Mouse (Mus musculus) CH12.LX (cell line): ENCODE results near the gene Zfp385c. TPM values are rescaled to one million over a fixed set of nuclear protein-coding genes. Genes with fewer than 3 reads are reported as not detected.

Experiments
- DNase-seq: peaks from one replicate; pipeline ENCODE4 v3.0.0-alpha.2; 2013; ENCODE audit errors: extremely low read depth
- H3K27ac ChIP-seq: 2 replicates; pipeline ENCODE4 v1.5.1; 2012; ENCODE audit warnings: low read depth, mild to moderate bottlenecking, control low read depth, moderate library complexity; ENCODE audit not compliant: insufficient read depth
- H3K27me3 ChIP-seq: replicated peaks from 2 replicates; pipeline ENCODE3; 2012; ENCODE audit warnings: inconsistent platforms
- H3K36me3 ChIP-seq, 2 experiments: replicated peaks in 1 of 2; 2 replicates each; pipeline versions ENCODE3 to v1.6.1; 2012; ENCODE audit warnings: inconsistent platforms in 1 of 2, low read length in 1 of 2, mild to moderate bottlenecking in 1 of 2, mixed read lengths in 1 of 2, moderate library complexity in 1 of 2; ENCODE audit not compliant: control insufficient read depth in 1 of 2, insufficient read depth in 1 of 2
- H3K4me1 ChIP-seq, 2 experiments: 2 replicates each; pipeline ENCODE4 v1.6.1; 2012; ENCODE audit warnings: inconsistent platforms in 1 of 2, moderate library complexity in 1 of 2; ENCODE audit not compliant: insufficient read depth in 2 of 2, control insufficient read depth in 1 of 2
- H3K4me2 ChIP-seq: 2 replicates; pipeline ENCODE4 v1.6.1; 2012; ENCODE audit warnings: low read depth, mild to moderate bottlenecking, control low read depth; ENCODE audit not compliant: poor library complexity, insufficient read depth, severe bottlenecking
- H3K4me3 ChIP-seq, 3 experiments: fragments of 150-350 bp in 1 of 3; sonication (generic) in 1 of 3; replicated peaks in 1 of 3; 2 replicates each; pipeline versions ENCODE3 to v1.5.1; 2011 to 2012; ENCODE audit warnings: low read depth in 2 of 3, low read length in 2 of 3, mild to moderate bottlenecking in 2 of 3, moderate library complexity in 2 of 3, control low read depth in 1 of 3, improper control_type of control experiment in 1 of 3, inconsistent platforms in 1 of 3, mixed read lengths in 1 of 3; ENCODE audit not compliant: poor library complexity in 1 of 3
- H3K79me2 ChIP-seq: replicated peaks from 2 replicates; pipeline ENCODE4 v1.6.1; 2012; ENCODE audit warnings: mild to moderate bottlenecking, moderate library complexity; ENCODE audit not compliant: control insufficient read depth, poor library complexity, insufficient read depth, severe bottlenecking; ENCODE audit errors: extremely low read depth
- H3K9ac ChIP-seq: 2 replicates; pipeline ENCODE4 v1.6.1; 2012; ENCODE audit warnings: low read depth, mild to moderate bottlenecking, control low read depth, moderate library complexity; ENCODE audit not compliant: insufficient read depth
- H3K9me3 ChIP-seq: replicated peaks from 2 replicates; pipeline ENCODE3; 2012; ENCODE audit warnings: low read length, inconsistent platforms, mixed read lengths
- BHLHE40 ChIP-seq: IDR thresholded peaks from 2 replicates; pipeline ENCODE4 v1.6.1; 2011; ENCODE audit warnings: mild to moderate bottlenecking, low read depth, low read length, improper control_type of control experiment
- CHD1 ChIP-seq: IDR thresholded peaks from 2 replicates; pipeline ENCODE4 v1.6.1; 2012; ENCODE audit warnings: low read depth, low read length, improper control_type of control experiment, inconsistent platforms
- CTCF ChIP-seq, 2 experiments: IDR thresholded peaks in 1 of 2; conservative IDR thresholded peaks in 1 of 2; 2 replicates each; pipeline ENCODE4 v1.5.1; 2011 to 2012; ENCODE audit warnings: low read depth in 2 of 2, low read length in 2 of 2, improper control_type of control experiment in 1 of 2, inconsistent platforms in 1 of 2, mild to moderate bottlenecking in 1 of 2, moderate library complexity in 1 of 2
- E2F4 ChIP-seq: IDR thresholded peaks from 2 replicates; pipeline ENCODE4 v1.6.1; 2011; ENCODE audit warnings: low read depth, low read length, improper control_type of control experiment; ENCODE audit not compliant: insufficient replicate concordance
- EP300 ChIP-seq: IDR thresholded peaks from 2 replicates; pipeline ENCODE4 v1.6.1; 2011; ENCODE audit warnings: low read length, improper control_type of control experiment
- GABPA ChIP-seq: IDR thresholded peaks from 2 replicates; pipeline ENCODE4 v1.6.1; 2012; ENCODE audit warnings: low read depth, low read length, improper control_type of control experiment, inconsistent platforms; ENCODE audit not compliant: insufficient replicate concordance
- KAT2A ChIP-seq: IDR thresholded peaks from 2 replicates; pipeline ENCODE4 v1.6.1; 2012; ENCODE audit warnings: low read length, improper control_type of control experiment, inconsistent platforms; ENCODE audit not compliant: insufficient replicate concordance
- MAFK ChIP-seq: IDR thresholded peaks from 2 replicates; pipeline ENCODE4 v1.6.1; 2011; ENCODE audit warnings: low read length, improper control_type of control experiment; ENCODE audit not compliant: insufficient replicate concordance
- MAX ChIP-seq: IDR thresholded peaks from 2 replicates; pipeline ENCODE4 v1.6.1; 2011; ENCODE audit warnings: low read length, improper control_type of control experiment
- MEF2A ChIP-seq: IDR thresholded peaks from 2 replicates; pipeline ENCODE4 v1.6.1; 2014; ENCODE audit warnings: low read depth, mild to moderate bottlenecking, inconsistent platforms, low read length, improper control_type of control experiment, borderline replicate concordance
- MXI1 ChIP-seq: IDR thresholded peaks from 2 replicates; pipeline ENCODE4 v1.6.1; 2011; ENCODE audit warnings: mild to moderate bottlenecking, low read depth, low read length, improper control_type of control experiment
- PAX5 ChIP-seq: IDR thresholded peaks from 2 replicates; pipeline ENCODE4 v1.6.1; 2012; ENCODE audit warnings: low read length, inconsistent platforms, mixed read lengths
- POLR2A ChIP-seq: IDR thresholded peaks from 2 replicates; pipeline ENCODE4 v1.6.1; 2011; ENCODE audit warnings: low read depth, mild to moderate bottlenecking, improper control_type of control experiment, low read length
- SIN3A ChIP-seq: IDR thresholded peaks from 2 replicates; pipeline ENCODE4 v1.6.1; 2012; ENCODE audit warnings: low read length, improper control_type of control experiment, inconsistent platforms
- SMC3 ChIP-seq: IDR thresholded peaks from 2 replicates; pipeline ENCODE4 v1.6.1; 2011; ENCODE audit warnings: low read depth, low read length, improper control_type of control experiment
- TBP ChIP-seq: conservative IDR thresholded peaks from 2 replicates; pipeline ENCODE4 v1.6.1; 2011; ENCODE audit warnings: low read depth, low read length, improper control_type of control experiment
- TCF12 ChIP-seq: IDR thresholded peaks from 2 replicates; pipeline ENCODE4 v1.6.1; 2014; ENCODE audit warnings: low read depth, mild to moderate bottlenecking, inconsistent platforms, low read length, improper control_type of control experiment
- USF1 ChIP-seq: IDR thresholded peaks from 2 replicates; pipeline ENCODE4 v1.6.1; 2014; ENCODE audit warnings: low read depth, mild to moderate bottlenecking, inconsistent platforms, low read length, improper control_type of control experiment
- ZC3H11A ChIP-seq: IDR thresholded peaks from 2 replicates; pipeline ENCODE4 v1.6.1; 2012; ENCODE audit warnings: low read depth, mild to moderate bottlenecking, inconsistent platforms, low read length, improper control_type of control experiment
- ZMIZ1 ChIP-seq: IDR thresholded peaks from 2 replicates; pipeline ENCODE4 v1.6.1; 2012; ENCODE audit warnings: low read depth, mild to moderate bottlenecking, inconsistent platforms, low read length, improper control_type of control experiment
- dilution Hi-C: fragments of 300-500 bp; cut with MboI; formaldehyde crosslinking; loops from 2 replicates; pipeline ENCODE4 v1.14.3; 2020; ENCODE audit warnings: low sequenced_read_pairs; ENCODE audit not compliant: extremely low pct_unique_long_range_greater_than_20kb, extremely low pct_ligation_motif_present
- in situ Hi-C: fragments of 300-500 bp; cut with MboI; formaldehyde crosslinking; loops from 3 replicates; pipeline ENCODE4 v1.14.3; 2019; ENCODE audit warnings: low sequenced_read_pairs, low pct_ligation_motif_present, low pct_unique_long_range_greater_than_20kb, mixed read lengths
- polyA plus RNA-seq: library from polyadenylated mRNA; unstranded; fragments of >175 nt; gene quantifications from 2 replicates; pipeline ENCODE4 v1.2.1, GENCODE M21; 2012; ENCODE audit warnings: low read depth; ENCODE audit not compliant: insufficient read length
- total RNA-seq, 2 experiments: library from RNA; depleted of rRNA; stranded (reverse); fragments of 300-350 nt in 1 of 2; fragments of >200 nt in 1 of 2; gene quantifications; 2 replicates each; pipeline ENCODE4 v1.2.3; 2012 to 2014

The Zfp385c gene
- total and polyA plus RNA-seq, 3 experiments = 0.08 to 0.14 TPM; not detected in 1

DNA sequence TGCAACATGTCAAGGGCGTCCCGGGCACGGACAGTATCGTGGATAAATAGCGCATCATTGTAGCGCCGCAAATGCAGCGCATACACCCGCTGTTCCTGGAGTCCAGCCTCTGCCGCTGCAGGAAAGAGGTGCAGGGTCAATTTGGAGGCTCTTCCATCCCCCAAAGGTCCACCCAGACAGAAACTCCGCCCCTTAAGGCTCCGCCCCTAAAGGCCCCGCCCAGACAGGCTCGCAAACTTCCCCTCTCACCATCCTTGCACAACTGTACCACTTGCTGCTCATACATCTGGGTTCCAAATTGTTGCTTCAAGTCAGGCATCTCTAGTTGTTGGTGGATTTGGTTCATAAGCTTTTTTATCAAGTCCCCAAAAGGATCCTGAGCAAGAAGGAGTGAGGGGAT, 9.0 kb upstream of the Zfp385c start:
- H3K4me1 ChIP-seq = peaks cover 22 to 39% of the 10 kb centered on the region in 2 experiments
- peak; percentile 64 for DNase-seq
- in situ Hi-C loops = no loop called here
- no peaks in the 10 kb centered on the region for H3K27me3 ChIP-seq
- no peak for TF ChIP-seq BHLHE40
- no peak for TF ChIP-seq CTCF (conservative IDR thresholded peaks at IDR 0.05 in 1 of 2, IDR thresholded peaks at IDR 0.05 in 1 of 2; ENCODE audit: low read depth in 2 of 2, low read length in 2 of 2)
- no peak for TF ChIP-seq E2F4
- no peak for TF ChIP-seq KAT2A
- no peak for TF ChIP-seq MAFK
- no peak for TF ChIP-seq ZC3H11A
- TF ChIP-seq SIN3A = no peak
- no peak for TF ChIP-seq CHD1
- no peak for TF ChIP-seq MAX
- TF ChIP-seq SMC3 = no peak
- TF ChIP-seq ZMIZ1 = no peak
- no peak for TF ChIP-seq GABPA
- no peak for TF ChIP-seq POLR2A
- TF ChIP-seq TCF12 = no peak
- dilution Hi-C loops = no loop called here
- peaks cover 20 to 64% of the 10 kb centered on the region in 2 experiments for H3K36me3 ChIP-seq
- H3K4me3 ChIP-seq = no peak overlapping the region
- H3K9me3 ChIP-seq = no peaks in the 10 kb centered on the region
- no peak overlapping the region for H3K27ac ChIP-seq
- no peaks in the 10 kb centered on the region for H3K79me2 ChIP-seq
- H3K4me2 ChIP-seq = no peak overlapping the region
- H3K9ac ChIP-seq = no peak overlapping the region

DNA sequence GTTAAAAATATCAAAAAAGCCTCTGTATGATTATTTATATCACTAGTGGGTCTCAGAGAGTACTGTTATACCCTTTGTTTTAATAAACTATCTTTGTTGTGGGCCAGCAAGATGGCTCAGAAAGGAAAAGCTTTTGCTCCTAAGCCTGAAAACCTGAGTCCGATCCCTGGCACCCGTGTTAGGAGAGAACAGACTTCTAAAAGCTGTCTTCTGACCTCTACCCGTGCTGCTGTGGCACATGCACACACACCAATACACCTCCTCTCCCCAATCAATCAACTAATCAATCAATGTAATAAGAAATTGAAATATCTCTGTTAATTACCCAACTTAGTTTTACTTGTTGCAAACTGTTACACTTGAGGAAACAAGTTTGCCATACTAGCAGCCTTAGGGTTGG, 8.5 kb upstream of the Zfp385c start:
- no peak overlapping the region for H3K4me2 ChIP-seq
- peaks cover 22 to 39% of the 10 kb centered on the region in 2 experiments for H3K4me1 ChIP-seq
- in situ Hi-C loops (no loop called here), dilution Hi-C loops (no loop called here)
- no peak overlapping the region for H3K27ac ChIP-seq
- no peak for DNase-seq
- no peak overlapping the region for H3K9ac ChIP-seq
- no peaks in the 10 kb centered on the region for H3K79me2 ChIP-seq
- no peaks in the 10 kb centered on the region for H3K27me3 ChIP-seq
- H3K36me3 ChIP-seq = peaks cover 14 to 64% of the 10 kb centered on the region in 2 experiments
- H3K9me3 ChIP-seq = no peaks in the 10 kb centered on the region
- TF ChIP-seq TCF12 = no peak
- no peak for TF ChIP-seq USF1
- no peak for TF ChIP-seq MXI1
- no peak for TF ChIP-seq ZMIZ1
- no peak for TF ChIP-seq ZC3H11A
- no peak for TF ChIP-seq PAX5
- TF ChIP-seq MAFK = no peak
- TF ChIP-seq TBP = no peak
- no peak for TF ChIP-seq EP300
- no peak for TF ChIP-seq MEF2A
- no peak overlapping the region for H3K4me3 ChIP-seq
